Mouse (Mus musculus): Measurements from ENCODE around the gene Armcx4.

DNA sequence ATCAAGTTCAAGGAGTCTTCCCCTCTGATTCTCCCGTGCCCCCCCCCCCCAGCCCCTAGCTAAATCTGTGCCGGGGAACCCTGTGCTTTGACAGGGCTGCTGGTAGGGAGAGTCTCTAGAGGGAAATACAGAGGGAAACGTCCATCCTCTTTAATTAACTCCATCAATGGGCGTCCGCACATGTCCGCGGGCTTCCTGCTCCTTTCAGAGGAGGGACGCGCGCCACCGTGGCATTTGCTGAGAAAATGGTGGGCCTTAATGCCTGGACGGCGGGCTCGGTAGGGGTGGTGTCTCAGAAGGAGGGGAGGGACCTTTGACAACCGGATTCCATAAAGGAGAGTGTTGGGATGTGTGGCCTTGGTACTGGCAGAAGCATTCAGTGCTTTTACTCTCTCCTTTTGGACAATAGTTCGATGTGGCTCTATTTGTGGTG, 436 bp downstream of the Armcx4 start:
- no peak for TF ChIP-seq CTCF (IDR thresholded peaks at IDR 0.05; ENCODE audit: borderline replicate concordance, insufficient read depth, low read depth, low read length)
- TF ChIP-seq POLR2A (IDR thresholded peaks at IDR 0.05; ENCODE audit: borderline replicate concordance, insufficient read depth, low read length) = no peak

Measured in cerebellum, adult 2 months (tissue).